Mouse (Mus musculus) cerebellum, postnatal 10 days (tissue): ENCODE results near the gene Gpn2.

Experiments
- DNase-seq, 2 experiments: peaks; one replicate each; pipeline ENCODE4 v3.0.0; 2021; ENCODE audit warnings: mixed read lengths in 2 of 2

Gpn2 gene

GRCm38 (mm10) chr4:133626221-133626620 lies 42.1 kb downstream of the Gpn2 start:
- DNase-seq, result no peak

- DNase-seq, result no peak
Measured at GRCm38 (mm10) chr4:133626621-133627020, 42.5 kb downstream of the Gpn2 start.

GRCm38 (mm10) chr4:133627039-133627438 lies 42.9 kb downstream of the Gpn2 start:
- DNase-seq, result peak; percentile 65 to 71

- no peak for DNase-seq
Measured at GRCm38 (mm10) chr4:133628517-133628916, 44.4 kb downstream of the Gpn2 start.

GRCm38 (mm10) chr4:133629191-133629590 lies 45.0 kb downstream of the Gpn2 start:
- no peak for DNase-seq

GRCm38 (mm10) chr4:133630326-133630920 lies 46.3 kb downstream of the Gpn2 start:
- peak; percentile 80 to 87 for DNase-seq

GRCm38 (mm10) chr4:133631071-133631768 lies 47.1 kb downstream of the Gpn2 start:
- no peak for DNase-seq

- peak; percentile 41 to 50 for DNase-seq
Measured at GRCm38 (mm10) chr4:133631769-133632411, 47.7 kb downstream of the Gpn2 start.

- peak in 1 of 2 experiments; percentile 59 for DNase-seq
Measured at GRCm38 (mm10) chr4:133632483-133633327, 48.5 kb downstream of the Gpn2 start.

GRCm38 (mm10) chr4:133633332-133634042 lies 49.3 kb downstream of the Gpn2 start:
- DNase-seq, result peak; percentile 92 to 94

GRCm38 (mm10) chr4:133634043-133634410 lies 49.9 kb downstream of the Gpn2 start:
- DNase-seq, result no peak
